Mouse (Mus musculus): ENCODE results near the gene Wars.
A peak's percentile ranks its signal among the peaks of the same experiment; 100 is the strongest.

Wars gene

DNA sequence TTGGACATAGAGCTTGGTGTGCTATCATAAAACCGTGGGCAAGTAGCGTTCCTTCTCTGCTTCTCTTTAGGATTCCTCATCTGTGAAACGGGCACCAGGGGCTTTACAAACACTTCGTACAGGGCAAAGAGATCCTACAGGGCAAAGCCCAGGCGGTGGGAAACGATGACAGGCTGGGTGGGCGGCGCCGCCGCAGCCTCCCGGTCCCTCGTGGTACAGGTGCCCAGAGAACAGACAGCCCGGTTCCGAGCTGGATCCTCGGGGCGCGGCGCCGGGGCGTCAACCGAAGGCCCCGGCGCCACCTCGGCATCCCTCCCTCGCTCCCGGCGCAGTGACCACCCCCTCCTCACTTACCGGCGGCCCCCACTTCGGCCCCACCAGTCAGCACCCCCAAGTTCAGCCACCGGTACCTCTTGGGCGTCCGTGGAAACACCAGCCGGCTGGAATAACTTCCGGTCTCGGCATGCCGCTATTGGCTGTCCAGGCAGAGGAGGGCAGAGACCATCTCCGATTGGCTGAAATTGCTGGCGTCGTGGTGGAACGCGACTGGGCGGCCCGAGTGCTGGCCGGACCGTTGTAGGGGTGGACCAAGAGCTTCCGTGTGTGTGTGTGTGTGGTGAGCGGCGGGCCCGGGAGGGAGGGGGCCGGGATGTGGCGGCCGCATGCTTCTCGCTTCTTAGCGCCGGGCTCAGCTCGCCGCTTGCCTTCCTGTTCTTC, at the start of gene Wars:
TSS of gene Wars (minus strand) at position 460 of the 717 bp plus-strand sequence.
- peak; percentile 88 to 96 for DNase-seq (ENCODE audit: low spot score in 2 of 2)

- peak in 1 of 2 experiments; percentile 27 for DNase-seq (ENCODE audit: low spot score in 2 of 2)
These were observed 48.4 kb upstream of the Wars start for GRCm38 (mm10) chr12:108942203-108942923.

GRCm38 (mm10) chr12:108941282-108941681, 47.3 kb upstream of the Wars start:
- DNase-seq (ENCODE audit: low spot score in 2 of 2), result no peak

DNA sequence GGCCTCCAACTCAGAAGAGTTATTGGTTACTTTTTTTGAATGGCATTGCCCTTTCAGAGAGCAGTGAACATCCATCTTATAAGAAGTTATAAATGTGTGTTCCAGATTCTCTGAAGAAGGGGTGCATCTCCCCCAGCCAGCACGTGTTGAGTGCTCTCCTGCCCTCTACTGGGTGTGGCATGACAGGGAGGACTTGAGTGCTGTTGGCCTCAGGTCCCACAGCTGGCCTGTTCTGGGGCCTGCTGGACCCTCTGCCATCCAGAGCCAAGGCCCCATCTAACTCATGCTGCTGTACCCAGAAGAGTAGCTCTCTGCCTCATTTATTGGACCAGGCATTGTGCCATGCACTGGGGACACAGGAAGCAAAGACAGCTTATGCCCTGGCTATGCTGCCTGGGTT, 46.3 kb upstream of the Wars start:
- no peak for DNase-seq (ENCODE audit: low spot score in 2 of 2)

DNA sequence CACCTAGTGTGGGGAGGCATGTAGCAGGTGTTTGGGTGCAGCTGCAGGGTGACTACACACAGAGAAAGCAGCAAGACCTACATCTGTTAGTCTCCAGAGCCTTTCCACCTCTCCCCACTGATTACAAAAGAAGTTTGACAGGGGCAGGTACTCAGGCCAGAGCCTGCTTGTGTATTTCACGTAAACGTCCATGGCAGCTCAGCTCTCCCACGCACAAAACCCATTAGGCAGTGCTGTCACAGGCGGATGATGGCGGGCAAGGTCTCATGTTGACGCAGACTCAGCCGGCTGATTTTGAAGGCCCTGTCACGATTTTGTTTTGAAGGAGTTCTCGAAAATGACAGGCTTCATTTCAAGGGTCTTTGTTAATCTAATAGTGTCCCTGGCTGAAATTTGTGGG, 45.3 kb upstream of the Wars start:
- no peak for DNase-seq (ENCODE audit: low spot score in 2 of 2)

DNA sequence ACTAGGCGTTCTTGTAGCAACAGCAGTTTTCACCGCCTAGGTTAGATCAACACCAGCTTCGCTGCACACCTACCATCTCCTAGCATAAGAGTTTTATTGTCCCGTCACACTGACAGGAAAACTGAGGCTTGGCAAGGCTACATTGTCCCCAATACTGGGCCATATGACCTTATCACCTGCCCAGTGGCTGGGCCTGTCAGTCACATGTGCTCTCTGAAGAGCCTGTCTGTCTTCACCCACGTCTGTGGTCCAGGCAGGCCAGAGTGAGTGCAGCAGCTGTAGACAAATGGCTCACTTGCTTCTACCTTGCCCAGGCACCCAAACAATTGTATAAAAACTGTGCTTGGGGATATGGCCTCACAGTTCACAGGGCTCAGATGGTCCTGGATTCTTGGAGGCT, 44.9 kb upstream of the Wars start:
- DNase-seq (ENCODE audit: low spot score in 2 of 2), result no peak

GRCm38 (mm10) chr12:108937506-108937905, 43.5 kb upstream of the Wars start:
- no peak for DNase-seq (ENCODE audit: low spot score in 2 of 2)

- no peak for DNase-seq (ENCODE audit: low spot score in 2 of 2)
These were observed 42.9 kb upstream of the Wars start for GRCm38 (mm10) chr12:108936834-108937233.

GRCm38 (mm10) chr12:108934231-108934630, 40.3 kb upstream of the Wars start:
- no peak for DNase-seq (ENCODE audit: low spot score in 2 of 2)

DNA sequence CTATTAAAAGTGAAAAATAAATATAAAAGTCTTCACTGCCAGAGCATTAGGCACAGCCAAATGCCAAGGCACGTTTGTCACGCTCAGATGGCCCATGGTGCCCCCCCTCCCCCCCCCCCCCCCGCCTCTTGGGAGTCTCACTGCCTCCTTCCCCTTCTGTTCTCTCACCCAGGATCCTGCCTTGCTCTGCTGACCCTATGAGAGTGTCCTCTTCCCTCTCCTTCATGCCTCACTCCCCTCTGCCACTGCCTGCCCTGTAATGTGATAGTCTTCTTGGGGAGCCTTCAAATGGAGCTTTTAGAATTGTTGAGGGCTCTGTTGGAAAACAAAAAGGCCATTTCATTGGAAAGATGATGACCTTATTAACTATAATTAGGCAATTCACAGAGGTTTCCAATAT, 38.1 kb upstream of the Wars start:
- no peak for DNase-seq (ENCODE audit: low spot score in 2 of 2)

- DNase-seq (ENCODE audit: low spot score in 2 of 2), result no peak
These were observed 37.5 kb upstream of the Wars start for GRCm38 (mm10) chr12:108931341-108932053.

GRCm38 (mm10) chr12:108929475-108929874, 35.5 kb upstream of the Wars start:
- no peak for DNase-seq (ENCODE audit: low spot score in 2 of 2)

- no peak for DNase-seq (ENCODE audit: low spot score in 2 of 2)
These were observed 34.3 kb upstream of the Wars start for GRCm38 (mm10) chr12:108928249-108928648.

DNA sequence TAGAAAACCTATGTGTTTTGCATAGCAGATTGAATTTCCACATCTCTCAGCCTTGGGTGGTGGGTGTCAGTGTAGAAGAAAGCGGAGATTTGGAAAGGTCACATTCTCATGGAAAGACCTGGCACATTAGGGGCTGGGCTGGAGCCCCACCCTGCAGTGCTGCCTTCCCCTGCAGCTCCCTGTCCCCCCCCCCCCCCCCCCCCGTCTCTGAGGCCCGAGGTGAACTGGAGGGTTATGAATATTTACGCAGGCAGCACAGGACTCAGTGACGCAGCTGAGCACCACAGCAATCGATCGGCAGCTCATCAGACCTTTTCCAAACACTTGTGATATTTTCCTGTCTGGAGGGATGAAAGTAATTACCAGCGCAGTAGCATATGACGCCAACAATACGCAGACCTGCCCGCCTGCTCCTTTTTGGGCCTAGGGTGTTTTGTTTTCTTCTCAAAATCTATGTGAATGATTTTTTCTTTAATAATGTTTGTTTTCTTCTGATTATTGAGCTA, 32.7 kb upstream of the Wars start:
- no peak for DNase-seq (ENCODE audit: low spot score in 2 of 2)

GRCm38 (mm10) chr12:108918753-108919152, 24.8 kb upstream of the Wars start:
- no peak for DNase-seq (ENCODE audit: low spot score in 2 of 2)

DNA sequence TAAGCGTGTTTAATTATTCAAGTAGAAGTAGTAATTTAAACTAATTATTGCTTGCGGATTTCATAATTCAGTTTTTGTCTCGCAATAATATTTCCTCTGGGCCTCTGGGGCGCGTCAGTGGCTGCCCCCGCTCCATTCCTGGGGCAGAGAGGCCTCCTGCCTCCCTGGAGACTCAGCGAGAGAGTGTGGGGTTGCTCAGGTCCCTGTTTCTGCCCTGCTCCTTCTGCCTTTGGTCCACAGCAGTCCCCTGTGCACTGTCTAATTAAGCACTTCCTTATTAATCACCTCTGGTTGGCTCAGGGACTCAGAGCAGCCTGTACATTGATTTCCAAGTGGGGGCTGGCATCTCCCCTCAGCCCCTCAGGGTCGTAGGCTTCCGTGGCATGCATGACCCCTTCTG, 23.5 kb upstream of the Wars start:
- no peak for DNase-seq (ENCODE audit: low spot score in 2 of 2)

DNA sequence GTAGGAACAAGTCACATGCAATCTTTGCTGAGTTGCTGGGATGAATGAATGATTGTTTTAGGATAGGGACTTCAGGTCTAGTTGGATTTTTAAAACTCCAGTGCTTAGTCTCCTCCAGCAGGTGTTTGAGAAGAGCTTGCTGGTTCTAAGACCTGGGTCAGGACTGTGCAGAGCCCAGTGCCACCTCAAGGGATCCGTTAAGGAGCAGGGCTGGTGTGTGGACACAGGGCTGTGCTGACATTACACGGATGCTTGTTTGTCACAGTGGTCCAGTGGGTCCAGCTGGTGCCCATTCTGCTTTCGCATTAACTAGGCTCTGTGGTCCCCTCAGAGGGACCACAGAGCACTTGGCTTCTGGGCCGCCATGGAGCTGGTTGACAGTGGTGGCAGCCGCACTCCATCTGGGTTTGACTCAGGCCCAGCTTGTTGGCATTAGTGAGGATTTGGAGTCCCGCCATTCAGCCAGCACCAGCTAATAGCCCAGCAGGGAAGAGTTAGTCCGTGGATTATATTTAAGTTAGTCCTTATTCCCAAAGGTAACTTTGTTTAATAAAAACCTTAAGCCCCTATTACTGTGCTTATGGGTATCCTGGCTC, 22.6 kb upstream of the Wars start:
- no peak for DNase-seq (ENCODE audit: low spot score in 2 of 2)

DNA sequence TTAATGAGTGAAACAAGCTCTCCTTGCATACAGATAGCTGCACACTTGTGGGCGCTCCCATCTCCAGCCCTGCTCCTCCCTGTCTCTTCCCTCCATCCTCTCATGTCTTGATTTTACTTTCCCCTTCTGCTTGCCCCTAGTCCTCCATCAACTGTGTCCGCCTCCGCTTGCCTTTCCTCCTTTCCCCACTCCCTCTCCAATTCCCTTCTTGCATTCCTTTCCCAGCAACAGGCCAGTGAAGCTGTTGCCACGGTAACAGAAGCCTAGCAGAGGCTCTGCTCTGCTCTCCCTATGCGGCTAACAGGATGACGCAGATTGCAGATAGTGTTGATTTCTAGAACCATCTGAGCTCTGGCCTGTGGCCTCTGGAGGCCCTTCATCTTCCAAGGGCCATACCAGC, 21.9 kb upstream of the Wars start:
- peak in 1 of 2 experiments; percentile 76 for DNase-seq (ENCODE audit: low spot score in 2 of 2)

- no peak for DNase-seq (ENCODE audit: low spot score in 2 of 2)
These were observed 20.9 kb upstream of the Wars start for GRCm38 (mm10) chr12:108914709-108915340.

DNA sequence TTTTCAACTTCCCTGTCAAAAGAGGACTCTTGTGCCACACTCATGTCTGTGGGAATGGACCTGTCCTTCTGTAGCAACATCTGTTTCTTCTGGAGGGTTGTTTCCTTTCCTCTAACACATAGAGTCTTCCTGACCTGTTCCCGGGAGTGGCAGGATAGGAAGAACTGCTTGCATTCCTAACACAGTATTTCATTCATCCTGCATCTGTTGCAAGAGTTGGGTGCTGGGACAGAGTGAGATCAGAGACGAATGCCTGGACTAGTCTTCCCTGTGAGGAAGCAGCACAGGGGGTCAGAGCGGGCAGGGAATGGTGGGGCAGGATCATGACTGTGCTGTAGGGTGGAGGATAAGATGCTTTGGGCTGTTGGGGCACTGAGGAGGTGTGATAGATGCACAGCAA, 20.2 kb upstream of the Wars start:
- no peak for DNase-seq (ENCODE audit: low spot score in 2 of 2)

GRCm38 (mm10) chr12:108912442-108912841, 18.5 kb upstream of the Wars start:
- DNase-seq (ENCODE audit: low spot score in 2 of 2), result no peak
